Mouse (Mus musculus) bone marrow, adult 2 months (tissue): ENCODE measurements around the gene Adad2. TPM values are rescaled to one million over a fixed set of nuclear protein-coding genes. Genes with fewer than 3 reads are reported as not detected.

Source experiments
- H3K27ac ChIP-seq: fragments of 200-500 bp; 2 replicates; pipeline ENCODE4 v1.5.1; 2012; ENCODE audit warnings: low read depth, mild to moderate bottlenecking, control low read depth, inconsistent platforms, low read length; ENCODE audit not compliant: control insufficient read depth, poor library complexity, insufficient read depth
- H3K4me1 ChIP-seq: fragments of 200-500 bp; 2 replicates; pipeline ENCODE4 v1.6.1; 2011; ENCODE audit warnings: low read length; ENCODE audit not compliant: control insufficient read depth, insufficient read depth
- H3K4me3 ChIP-seq: fragments of 200-500 bp; replicated peaks from 2 replicates; pipeline ENCODE3; 2011; ENCODE audit warnings: mild to moderate bottlenecking, low read depth, low read length, control low read depth; ENCODE audit not compliant: control insufficient read depth
- CTCF ChIP-seq: fragments of 200-500 bp; IDR thresholded peaks from 2 replicates; pipeline ENCODE4 v1.5.1; 2011; ENCODE audit warnings: low read length, control low read depth; ENCODE audit not compliant: control insufficient read depth, insufficient read depth
- POLR2A ChIP-seq: fragments of 200-500 bp; IDR thresholded peaks from 2 replicates; pipeline ENCODE4 v1.6.1; 2011; ENCODE audit warnings: low read depth, mild to moderate bottlenecking, control low read depth, low read length, borderline replicate concordance; ENCODE audit not compliant: control insufficient read depth
- WGBS: fragments of 180-500 bp; shearing (Covaris S2); methylation state at CpG from one replicate; pipeline ENCODE4 v1.1.7; 2018; 5-methylcytosine and 5-hydroxymethylcytosine counted together
- polyA plus RNA-seq: library from polyadenylated mRNA; stranded (reverse); fragments of >200 nt; gene quantifications from 2 replicates; pipeline ENCODE4 v1.2.4, GENCODE M21; 2011; ENCODE audit warnings: low replicate concordance; ENCODE audit not compliant: missing spikeins, insufficient read depth, insufficient read length

Gene Adad2
- polyA plus RNA-seq, 1 experiment, result not detected

DNA sequence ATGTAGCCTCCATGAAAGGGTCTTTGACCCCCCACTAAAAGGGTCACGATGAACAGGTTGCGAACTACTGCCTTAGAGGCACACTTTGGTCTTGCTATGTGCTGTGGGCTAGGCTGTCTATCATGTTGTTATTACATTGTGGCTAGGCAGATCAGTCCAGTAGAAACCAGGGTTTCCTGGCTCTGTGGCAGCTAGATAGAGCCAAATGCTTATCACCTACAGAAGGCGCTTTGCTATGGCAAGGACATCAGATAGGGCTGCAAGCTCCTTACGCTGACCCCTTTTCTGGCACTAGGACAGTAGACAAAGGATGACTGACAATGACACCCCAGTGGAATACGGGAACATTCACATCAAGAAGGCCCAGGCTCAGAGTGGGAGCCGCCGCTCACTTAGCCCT lies 14.7 kb downstream of the Adad2 start:
- H3K4me1 ChIP-seq, result no peaks in the 10 kb centered on the region; the same call in 1 of the 2 replicates
- no peak overlapping the region for H3K4me3 ChIP-seq
- WGBS, result 70% methylated on average over 7 of the region's 7 CpGs
- H3K27ac ChIP-seq, result no peak overlapping the region
- no peak for TF ChIP-seq POLR2A
- TF ChIP-seq CTCF, result no peak

DNA sequence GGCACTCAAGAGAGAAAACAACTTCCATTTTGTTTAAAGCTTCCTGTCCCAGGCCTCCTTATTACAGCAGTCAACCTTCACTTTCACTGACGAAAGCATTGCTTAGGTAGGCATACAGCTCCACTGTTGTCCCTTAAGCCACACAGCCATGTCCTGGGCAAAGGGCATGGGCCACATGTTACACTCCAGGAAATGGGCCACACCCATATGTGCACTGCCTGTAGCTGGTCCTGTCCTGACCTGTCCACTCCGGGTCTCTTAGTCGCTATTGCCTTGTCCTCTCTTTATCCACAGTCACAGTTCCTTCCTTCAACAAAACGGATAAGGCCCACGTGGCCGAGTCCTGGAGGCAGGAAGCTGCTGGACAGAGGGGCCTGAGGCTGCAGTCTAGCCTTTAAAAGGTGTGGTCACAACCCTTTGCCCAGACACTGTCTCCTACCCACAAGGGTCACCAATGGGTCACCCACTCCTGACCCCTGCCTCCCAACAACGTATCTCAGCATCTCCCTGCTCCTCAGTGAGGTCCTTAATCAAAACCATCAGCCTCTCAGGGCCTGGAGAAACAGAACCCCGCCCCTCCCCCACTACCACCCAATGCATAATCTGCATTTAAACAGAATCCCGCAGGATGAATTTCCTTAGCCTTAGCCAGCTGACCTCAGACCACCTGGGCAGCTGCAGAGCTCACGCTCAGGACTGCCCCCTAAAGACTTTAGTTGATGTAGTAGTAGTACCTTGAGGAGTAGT lies 15.2 kb downstream of the Adad2 start:
- Histone ChIP-seq H3K4me1 (no peaks in the 10 kb centered on the region; the same call in 1 of the 2 replicates), H3K4me3 (no peak overlapping the region), H3K27ac (no peak overlapping the region)
- TF ChIP-seq POLR2A, result no peak
- TF ChIP-seq CTCF, result no peak
- 71% methylated on average over 10 of the region's 10 CpGs for WGBS

DNA sequence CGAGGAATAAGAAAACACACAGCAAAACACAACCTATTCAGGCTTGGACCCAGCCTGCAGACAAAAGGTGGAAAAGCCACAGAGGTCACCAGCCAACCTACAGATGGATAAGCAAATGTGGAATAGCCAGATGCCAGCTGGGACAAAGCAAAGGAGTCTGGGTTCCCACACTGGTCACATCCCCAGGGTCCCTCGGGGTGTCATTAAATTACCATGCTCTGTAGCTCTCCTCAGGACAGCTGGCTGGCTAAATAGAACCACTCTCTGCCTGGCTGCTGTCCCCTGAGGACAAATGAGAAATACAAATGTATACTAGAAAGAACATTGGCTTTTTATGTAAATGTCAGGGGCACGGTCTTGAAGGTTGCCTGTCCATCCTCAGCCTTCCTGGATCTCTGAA lies 18.3 kb downstream of the Adad2 start:
- Histone ChIP-seq H3K27ac (no peak overlapping the region), H3K4me1 (no peaks in the 10 kb centered on the region; the same call in 1 of the 2 replicates), H3K4me3 (no peak overlapping the region)
- TF ChIP-seq POLR2A, result no peak
- no peak for TF ChIP-seq CTCF
- WGBS, result 63% methylated on average over 3 of the region's 3 CpGs

DNA sequence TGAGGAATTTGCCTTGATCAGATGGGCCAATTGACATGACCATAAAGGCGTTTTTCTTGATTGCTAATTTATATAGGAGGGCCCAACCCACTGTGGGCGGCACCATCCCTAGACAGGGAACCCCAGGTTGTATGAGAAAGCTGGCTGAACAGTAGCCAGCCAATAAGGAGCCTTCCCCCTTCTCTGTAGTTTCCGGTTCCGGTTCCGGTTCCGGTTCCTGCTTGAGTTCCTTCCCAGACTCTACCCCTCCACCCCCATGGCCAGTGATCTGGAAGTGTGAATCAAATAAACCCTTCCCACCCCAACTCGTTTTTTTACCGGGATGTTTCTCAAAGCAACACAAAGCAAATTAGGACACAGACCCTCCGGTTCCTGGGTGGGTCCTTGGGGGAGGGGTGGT lies 19.7 kb downstream of the Adad2 start:
- WGBS, result 75% methylated on average over 9 of the region's 9 CpGs
- TF ChIP-seq POLR2A (no peak), CTCF (no peak)
- no peaks in the 10 kb centered on the region; the same call in 1 of the 2 replicates for H3K4me1 ChIP-seq
- H3K4me3 ChIP-seq, result no peak overlapping the region
- no peak overlapping the region for H3K27ac ChIP-seq

DNA sequence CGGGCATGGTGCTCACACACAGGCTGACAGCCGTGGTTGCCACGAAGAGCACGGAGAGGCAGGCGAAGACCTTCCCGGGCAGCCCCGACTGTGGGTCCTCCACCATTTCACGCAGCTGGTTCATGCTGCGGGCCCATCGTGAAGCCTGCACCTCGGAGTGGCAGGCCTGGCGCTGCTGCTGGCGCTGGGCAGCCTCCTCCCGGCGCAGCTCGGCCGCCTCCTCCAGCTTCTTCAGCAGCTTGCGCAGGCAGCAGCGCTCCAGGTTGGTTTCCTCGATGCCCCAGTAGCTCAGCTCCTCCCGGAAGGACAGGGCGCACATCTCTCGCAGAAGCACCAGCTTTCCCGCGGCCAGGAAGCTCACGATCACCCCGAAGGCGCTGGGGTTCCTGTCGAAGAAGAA lies 20.4 kb downstream of the Adad2 start:
- Histone ChIP-seq H3K4me3 (no peak overlapping the region), H3K4me1 (no peaks in the 10 kb centered on the region; the same call in 1 of the 2 replicates), H3K27ac (no peak overlapping the region)
- WGBS, result 52% methylated on average over 29 of the region's 29 CpGs
- TF ChIP-seq CTCF, result no peak
- no peak for TF ChIP-seq POLR2A

DNA sequence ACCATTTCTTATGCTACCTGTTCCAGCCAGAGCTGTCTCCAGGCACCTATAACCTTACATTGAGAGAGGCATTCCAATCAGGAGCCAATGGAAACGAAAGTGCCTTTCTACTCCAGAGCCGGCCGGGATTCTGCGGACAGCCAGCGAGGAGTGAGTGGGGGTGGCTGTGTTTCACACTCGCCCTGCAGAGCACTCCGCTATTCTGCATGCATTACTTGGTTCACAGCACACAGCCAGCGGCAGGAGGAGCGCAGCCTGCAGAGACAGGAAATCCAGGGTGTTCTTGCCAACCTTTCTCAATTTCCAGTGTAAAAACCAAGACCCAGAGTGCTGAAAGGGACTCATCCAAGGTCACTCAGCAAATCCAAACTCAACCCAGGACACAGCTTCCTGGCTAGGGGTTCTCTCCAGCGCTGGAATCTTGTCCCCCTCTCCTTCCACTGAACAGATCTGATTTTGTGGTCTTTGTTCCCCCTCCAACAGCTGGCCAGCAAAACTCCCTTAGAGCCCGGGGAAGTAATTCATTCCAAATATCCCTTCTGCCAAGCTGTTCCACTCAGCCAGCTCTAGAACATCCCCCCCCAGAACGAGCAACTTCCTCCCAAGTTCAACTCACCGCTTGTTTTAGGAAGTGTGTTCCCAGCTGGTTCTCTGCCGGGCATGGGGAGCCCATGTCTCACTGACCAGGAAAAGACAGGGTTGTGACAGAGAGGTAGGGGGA lies 22.2 kb downstream of the Adad2 start:
- Histone ChIP-seq H3K27ac (no peak overlapping the region), H3K4me1 (no peaks in the 10 kb centered on the region), H3K4me3 (no peak overlapping the region)
- WGBS, result 25% methylated on average over 14 of the region's 14 CpGs
- TF ChIP-seq CTCF (no peak), POLR2A (no peak)

DNA sequence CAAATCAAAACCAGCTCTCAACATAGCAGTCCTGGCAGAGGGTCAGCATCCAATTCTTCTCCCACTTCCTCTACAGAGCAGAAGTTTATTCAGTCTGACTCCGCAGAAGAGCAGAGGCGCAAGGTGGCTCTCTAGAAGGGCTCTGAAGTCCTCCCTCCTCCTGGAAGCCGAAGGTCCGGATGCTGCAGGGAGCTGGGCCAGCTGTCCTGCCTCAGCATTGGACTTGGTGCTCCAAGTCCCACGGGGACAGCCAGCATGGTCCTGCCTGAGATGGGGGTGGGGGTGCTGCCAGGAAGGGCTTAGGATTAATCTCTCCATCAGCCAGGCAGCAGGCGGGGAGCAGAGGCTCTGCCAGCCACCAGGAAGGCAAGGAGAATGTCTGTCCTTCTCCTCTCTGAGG lies 22.8 kb downstream of the Adad2 start, which contains the start of gene Kcng4:
Gene Kcng4 (minus strand): TSS at position 303 of the 400 bp plus-strand sequence.
- TF ChIP-seq CTCF, result no peak
- TF ChIP-seq POLR2A, result no peak
- 31% methylated on average over 6 of the region's 6 CpGs for WGBS
- no peaks in the 10 kb centered on the region for H3K4me1 ChIP-seq
- no peak within 1 kb of the TSS for H3K4me3 ChIP-seq
- no peak within 1 kb of the TSS for H3K27ac ChIP-seq

DNA sequence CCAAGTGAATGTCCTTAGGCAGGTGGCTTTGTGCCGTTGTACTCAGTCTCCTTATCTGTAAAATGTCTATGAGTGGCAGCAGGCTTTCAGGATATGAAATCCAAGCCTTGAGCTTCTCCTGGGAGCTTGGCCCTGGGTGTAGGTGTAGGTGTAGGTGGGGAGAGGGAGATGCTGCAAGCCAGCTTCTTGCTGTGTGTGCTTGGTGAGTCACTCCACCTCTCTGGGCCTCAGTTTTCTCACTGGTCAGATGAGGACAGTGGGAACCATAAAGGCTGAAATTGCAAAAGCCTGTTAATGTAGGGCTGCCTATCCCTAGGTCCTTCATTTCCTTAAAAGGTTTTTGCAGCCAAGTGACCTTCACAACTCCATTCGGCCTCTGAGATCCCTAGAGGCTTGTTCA lies 23.4 kb downstream of the Adad2 start:
- WGBS, result 70% methylated on average over 2 of the region's 2 CpGs
- no peak overlapping the region for H3K27ac ChIP-seq
- no peak overlapping the region for H3K4me3 ChIP-seq
- TF ChIP-seq CTCF (no peak), POLR2A (no peak)
- H3K4me1 ChIP-seq, result no peaks in the 10 kb centered on the region

DNA sequence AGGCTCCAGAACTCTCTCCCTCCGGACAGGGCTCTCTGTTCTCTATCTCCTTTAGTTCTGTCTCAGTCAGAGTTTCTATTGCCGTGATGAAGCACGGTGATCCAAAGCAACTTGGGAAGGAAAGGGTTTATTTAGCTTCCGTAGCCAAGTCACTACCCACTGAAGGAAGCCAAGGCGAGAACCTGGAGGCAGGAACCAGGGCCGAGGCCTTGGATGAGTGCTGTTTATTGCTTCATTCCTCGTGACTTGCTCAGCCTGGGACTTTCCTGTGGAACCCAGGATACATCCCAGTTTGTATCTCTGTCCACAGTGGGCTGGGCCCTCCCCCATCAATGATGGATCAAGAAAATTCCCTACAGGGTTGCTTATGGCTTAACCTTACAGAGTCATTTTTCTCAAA lies 24.2 kb downstream of the Adad2 start:
- no peak overlapping the region for H3K4me3 ChIP-seq
- WGBS, result 60% methylated on average over 7 of the region's 7 CpGs
- no peaks in the 10 kb centered on the region for H3K4me1 ChIP-seq
- TF ChIP-seq CTCF (no peak), POLR2A (no peak)
- no peak overlapping the region for H3K27ac ChIP-seq
